Mouse (Mus musculus) neural tube, embryonic 12.5 days (tissue): ENCODE measurements around the gene Gm9844. TPM values are rescaled to one million over a fixed set of nuclear protein-coding genes. Genes with fewer than 3 reads are reported as not detected.
A peak's percentile ranks its signal among the peaks of the same experiment; 100 is the strongest.
"Not testable (repeated sequence)": the region's sequence is repeated elsewhere in the genome, so short reads cannot be mapped to it uniquely, and the experiment has no call there.

Experiments
- ATAC-seq: fragments of 200-750 bp; cut with Nextera tagmentation; 2 replicates; pipeline ENCODE4 v1.8.0; 2017; ENCODE audit warnings: low read depth, mild to moderate bottlenecking, moderate TSS enrichment, moderate library complexity; ENCODE audit not compliant: low FRiP score
- H3K27ac ChIP-seq: fragments of 300-500 bp; sonication (generic); 2 replicates; pipeline ENCODE4 v1.5.1; 2016
- H3K27me3 ChIP-seq: fragments of 300-500 bp; sonication (generic); replicated peaks from 2 replicates; pipeline ENCODE4 v1.6.1; 2016; ENCODE audit warnings: mild to moderate bottlenecking
- H3K36me3 ChIP-seq: fragments of 300-500 bp; sonication (generic); 2 replicates; pipeline ENCODE4 v1.6.1; 2016; ENCODE audit warnings: mild to moderate bottlenecking
- H3K4me1 ChIP-seq: fragments of 300-500 bp; sonication (generic); 2 replicates; pipeline ENCODE4 v1.6.1; 2016
- H3K4me2 ChIP-seq: fragments of 300-500 bp; sonication (generic); replicated peaks from 2 replicates; pipeline ENCODE4 v1.6.1; 2016; ENCODE audit warnings: mild to moderate bottlenecking
- H3K4me3 ChIP-seq: fragments of 300-500 bp; sonication (generic); 2 replicates; pipeline ENCODE4 v1.5.1; 2016
- H3K9ac ChIP-seq: fragments of 300-500 bp; sonication (generic); 2 replicates; pipeline ENCODE4 v1.6.1; 2016; ENCODE audit warnings: mild to moderate bottlenecking
- H3K9me3 ChIP-seq: fragments of 300-500 bp; sonication (generic); 2 replicates; pipeline ENCODE4 v1.6.1; 2016; ENCODE audit warnings: mild to moderate bottlenecking
- WGBS: fragments of 180-500 bp; shearing (Covaris S2); methylation state at CpG from one replicate; pipeline ENCODE4 v1.1.7; 2016; 5-methylcytosine and 5-hydroxymethylcytosine counted together
- polyA plus RNA-seq: library from polyadenylated mRNA; unstranded; fragments of >200 nt; fragmentation: Nextera tagmentation; extraction: Ambion mirVana; gene quantifications from 2 replicates; pipeline ENCODE4 v1.2.1, GENCODE M21; 2016

The Gm9844 gene
- polyA plus RNA-seq, 1 experiment from 2014 or later: 27.5 TPM

GRCm38 (mm10) chr7:24891241-24892124 lies 29.5 kb downstream of the Gm9844 start:
- Histone ChIP-seq H3K36me3 (peaks cover 50% of the 10 kb centered on the region), H3K9ac (no peak overlapping the region)

GRCm38 (mm10) chr7:24892125-24892583 lies 30.1 kb downstream of the Gm9844 start:
- Histone ChIP-seq H3K9me3 (no peaks in the 10 kb centered on the region), H3K36me3 (peaks cover 43% of the 10 kb centered on the region), H3K9ac (no peak overlapping the region), H3K27ac (no peak overlapping the region), H3K4me1 (peaks cover 3% of the 10 kb centered on the region; the same call in 1 of the 2 replicates), H3K4me2 (no peak overlapping the region), H3K27me3 (no peaks in the 10 kb centered on the region), H3K4me3 (no peak overlapping the region)
- no peak for ATAC-seq
- 79% methylated on average over 2 of the region's 2 CpGs for WGBS

More at GRCm38 (mm10) chr7:24891241-24892124, 29.5 kb downstream of the Gm9844 start:
- 74% methylated on average over 3 of the region's 3 CpGs for WGBS
- Histone ChIP-seq H3K4me2 (no peak overlapping the region), H3K27ac (no peak overlapping the region), H3K9me3 (no peaks in the 10 kb centered on the region), H3K4me1 (peaks cover 10% of the 10 kb centered on the region), H3K4me3 (no peak overlapping the region), H3K27me3 (no peaks in the 10 kb centered on the region)
- ATAC-seq: no peak

- ATAC-seq, H3K27ac ChIP-seq, H3K4me1 ChIP-seq, H3K9ac ChIP-seq, H3K27me3 ChIP-seq, H3K4me3 ChIP-seq, H3K4me2 ChIP-seq, H3K9me3 ChIP-seq: not testable (repeated sequence)
- H3K36me3 ChIP-seq: peaks cover 10% of the 10 kb centered on the region; the same call in 1 of the 2 replicates
- 91% methylated on average over 2 of the region's 2 CpGs for WGBS
Measured at GRCm38 (mm10) chr7:24895749-24896148, 33.7 kb downstream of the Gm9844 start.

- Histone ChIP-seq H3K9me3 (no peaks in the 10 kb centered on the region), H3K27me3 (no peaks in the 10 kb centered on the region), H3K27ac (no peak overlapping the region), H3K4me1 (no peaks in the 10 kb centered on the region), H3K36me3 (peaks cover 7% of the 10 kb centered on the region; the same call in 1 of the 2 replicates), H3K4me2 (no peak overlapping the region), H3K9ac (no peak overlapping the region), H3K4me3 (no peak overlapping the region)
- 72% methylated on average over 8 of the region's 8 CpGs for WGBS
- ATAC-seq: no peak
Measured at GRCm38 (mm10) chr7:24896269-24896668, 34.3 kb downstream of the Gm9844 start.

GRCm38 (mm10) chr7:24897224-24897623 lies 35.2 kb downstream of the Gm9844 start, which contains the start of gene Cd79a:
Gene Cd79a, plus strand, starts transcription at chr7:24897381.
- H3K27ac ChIP-seq: no peak within 1 kb of the TSS
- no peak within 1 kb of the TSS for H3K4me3 ChIP-seq
- no peak for ATAC-seq
- 78% methylated on average over 12 of the region's 12 CpGs for WGBS
- no peaks in the 10 kb centered on the region for H3K9me3 ChIP-seq
- H3K36me3 ChIP-seq: no peaks in the 10 kb centered on the region
- no peak within 1 kb of the TSS for H3K4me2 ChIP-seq
- no peaks in the 10 kb centered on the region for H3K4me1 ChIP-seq
- no peaks in the 10 kb centered on the region for H3K27me3 ChIP-seq
- no peak within 1 kb of the TSS for H3K9ac ChIP-seq

- Histone ChIP-seq H3K36me3 (no peaks in the 10 kb centered on the region), H3K27ac (no peak overlapping the region), H3K27me3 (no peaks in the 10 kb centered on the region), H3K9ac (no peak overlapping the region), H3K4me3 (no peak overlapping the region), H3K9me3 (no peaks in the 10 kb centered on the region), H3K4me2 (no peak overlapping the region), H3K4me1 (peaks cover 2% of the 10 kb centered on the region; the same call in 1 of the 2 replicates)
- whole genome bisulfite sequencing: 78% methylated on average over 5 of the region's 5 CpGs
- no peak for ATAC-seq
Measured at GRCm38 (mm10) chr7:24897959-24898358, 35.9 kb downstream of the Gm9844 start.

GRCm38 (mm10) chr7:24901114-24901513 lies 39.1 kb downstream of the Gm9844 start:
- no peaks in the 10 kb centered on the region for H3K36me3 ChIP-seq
- H3K9ac ChIP-seq: no peak overlapping the region
- H3K4me1 ChIP-seq: peaks cover 18% of the 10 kb centered on the region
- H3K4me2 ChIP-seq: no peak overlapping the region
- WGBS: 75% methylated on average over 6 of the region's 6 CpGs
- no peak overlapping the region for H3K4me3 ChIP-seq
- ATAC-seq: no peak
- no peak overlapping the region for H3K27ac ChIP-seq
- H3K27me3 ChIP-seq: no peaks in the 10 kb centered on the region
- H3K9me3 ChIP-seq: no peaks in the 10 kb centered on the region

- peaks cover 25% of the 10 kb centered on the region for H3K4me1 ChIP-seq
- no peaks in the 10 kb centered on the region for H3K27me3 ChIP-seq
- no peaks in the 10 kb centered on the region for H3K36me3 ChIP-seq
- WGBS: 80% methylated on average over 1 of the region's 1 CpGs
- H3K4me2 ChIP-seq: peak overlapping the region; percentile 65; the same call in 1 of the 2 replicates
- H3K9me3 ChIP-seq: no peaks in the 10 kb centered on the region
- no peak overlapping the region for H3K4me3 ChIP-seq
- no peak overlapping the region for H3K27ac ChIP-seq
- no peak for ATAC-seq
- H3K9ac ChIP-seq: no peak overlapping the region
Measured at GRCm38 (mm10) chr7:24901842-24902241, 39.8 kb downstream of the Gm9844 start.

- Histone ChIP-seq H3K27me3 (no peaks in the 10 kb centered on the region), H3K9ac (peak overlapping the region; percentile 74; the same call in 1 of the 2 replicates), H3K4me1 (peaks cover 28% of the 10 kb centered on the region), H3K4me3 (peak overlapping the region; percentile 63), H3K4me2 (peak overlapping the region; percentile 65), H3K36me3 (no peaks in the 10 kb centered on the region), H3K27ac (no peak overlapping the region), H3K9me3 (no peaks in the 10 kb centered on the region)
- ATAC-seq: no peak
- WGBS: 58% methylated on average over 2 of the region's 2 CpGs
Measured at GRCm38 (mm10) chr7:24902264-24902629, 40.2 kb downstream of the Gm9844 start.

GRCm38 (mm10) chr7:24902630-24903443 lies 40.8 kb downstream of the Gm9844 start, which contains the start of gene Arhgef1:
Gene Arhgef1, plus strand, starts transcription at chr7:24902912.
- Histone ChIP-seq H3K36me3 (peaks cover 2% of the 10 kb centered on the region; the same call in 1 of the 2 replicates), H3K4me2 (peak within 1 kb of the TSS; percentile 65), H3K4me1 (peaks cover 33% of the 10 kb centered on the region), H3K9me3 (no peaks in the 10 kb centered on the region), H3K4me3 (peak within 1 kb of the TSS; percentile 63), H3K9ac (peak within 1 kb of the TSS; percentile 74), H3K27ac (peak within 1 kb of the TSS; percentile 57; the same call in 1 of the 2 replicates), H3K27me3 (no peaks in the 10 kb centered on the region)
- no peak for ATAC-seq
- 6% methylated on average over 61 of the region's 68 CpGs for WGBS

- peaks cover 8% of the 10 kb centered on the region for H3K36me3 ChIP-seq
- peak overlapping the region; percentile 63 for H3K4me3 ChIP-seq
- H3K9me3 ChIP-seq: no peaks in the 10 kb centered on the region
- H3K27me3 ChIP-seq: no peaks in the 10 kb centered on the region
- ATAC-seq: no peak
- H3K4me1 ChIP-seq: peaks cover 33% of the 10 kb centered on the region
- H3K27ac ChIP-seq: no peak overlapping the region
- peak overlapping the region; percentile 74; the same call in 1 of the 2 replicates for H3K9ac ChIP-seq
- 45% methylated on average over 10 of the region's 10 CpGs for WGBS
- peak overlapping the region; percentile 65 for H3K4me2 ChIP-seq
Measured at GRCm38 (mm10) chr7:24903444-24903825, 41.4 kb downstream of the Gm9844 start.

GRCm38 (mm10) chr7:24904070-24904483 lies 42.1 kb downstream of the Gm9844 start:
- under 1% methylated on average over 30 of the region's 30 CpGs for WGBS
- H3K9ac ChIP-seq: peak overlapping the region; percentile 75
- H3K27ac ChIP-seq: 0 out of 2 replicates have a peak overlapping the region, but pooled peaks have one; percentile 20
- peak; percentile 96 for ATAC-seq
- H3K27me3 ChIP-seq: no peaks in the 10 kb centered on the region
- no peaks in the 10 kb centered on the region for H3K9me3 ChIP-seq
- H3K4me2 ChIP-seq: peak overlapping the region; percentile 65
- H3K4me3 ChIP-seq: peak overlapping the region; percentile 60
- peaks cover 33% of the 10 kb centered on the region for H3K4me1 ChIP-seq
- peaks cover 15% of the 10 kb centered on the region for H3K36me3 ChIP-seq
